Mouse (Mus musculus) frontal cortex, postnatal 36 days (tissue): ENCODE measurements around the gene Mpv17l.
"Not testable (repeated sequence)": the region's sequence is repeated elsewhere in the genome, so short reads cannot be mapped to it uniquely, and the experiment has no call there.

Source experiments
- DNase-seq, 2 experiments: peaks; one replicate each; pipeline ENCODE4 v3.0.0; 2022; ENCODE audit warnings: low spot score in 2 of 2

Gene Mpv17l

GRCm38 (mm10) chr16:13902888-13903483 is at the start of gene Mpv17l, which contains the start of gene Pdxdc1:
Gene Mpv17l (plus strand): TSS chr16:13903161.
Gene Pdxdc1 (minus strand): TSS chr16:13903131.
- DNase-seq: peak; percentile 99

- DNase-seq: no peak
Measured at GRCm38 (mm10) chr16:13853886-13854285, 49.1 kb upstream of the Mpv17l start.

GRCm38 (mm10) chr16:13866076-13866475 is 36.9 kb upstream of the Mpv17l start:
- DNase-seq: no peak

- no peak for DNase-seq
Measured at GRCm38 (mm10) chr16:13866616-13867015, 36.3 kb upstream of the Mpv17l start.

- DNase-seq: peak in 1 of 2 experiments; percentile 5
Measured at GRCm38 (mm10) chr16:13867406-13867805, 35.6 kb upstream of the Mpv17l start.

GRCm38 (mm10) chr16:13867910-13868514 is 34.9 kb upstream of the Mpv17l start:
- no peak for DNase-seq

- DNase-seq: peak in 1 of 2 experiments; percentile 12
Measured at GRCm38 (mm10) chr16:13875483-13875882, 27.5 kb upstream of the Mpv17l start.

- DNase-seq: no peak
Measured at GRCm38 (mm10) chr16:13883094-13883774, 19.7 kb upstream of the Mpv17l start.

- DNase-seq: no peak
Measured at GRCm38 (mm10) chr16:13890449-13890848, 12.5 kb upstream of the Mpv17l start.

GRCm38 (mm10) chr16:13892850-13893249 is 10.1 kb upstream of the Mpv17l start:
- no peak for DNase-seq

GRCm38 (mm10) chr16:13894097-13894496 is 8.9 kb upstream of the Mpv17l start:
- DNase-seq: no peak

- no peak for DNase-seq
Measured at GRCm38 (mm10) chr16:13895740-13896139, 7.2 kb upstream of the Mpv17l start.

- DNase-seq: no peak
Measured at GRCm38 (mm10) chr16:13896357-13896756, 6.6 kb upstream of the Mpv17l start.

GRCm38 (mm10) chr16:13898981-13899380 is 4.0 kb upstream of the Mpv17l start:
- DNase-seq: no peak

GRCm38 (mm10) chr16:13902397-13902831 is 547 bp upstream of the Mpv17l start:
- no peak for DNase-seq

- no peak for DNase-seq
Measured at GRCm38 (mm10) chr16:13903488-13903887, 527 bp downstream of the Mpv17l start.

GRCm38 (mm10) chr16:13907297-13907696 is 4.3 kb downstream of the Mpv17l start:
- DNase-seq: no peak

GRCm38 (mm10) chr16:13920093-13920492 is 17.1 kb downstream of the Mpv17l start:
- DNase-seq: no peak

- DNase-seq: no peak
Measured at GRCm38 (mm10) chr16:13921063-13921462, 18.1 kb downstream of the Mpv17l start.

GRCm38 (mm10) chr16:13921781-13922180 is 18.8 kb downstream of the Mpv17l start:
- DNase-seq: no peak

GRCm38 (mm10) chr16:13922499-13922898 is 19.5 kb downstream of the Mpv17l start:
- not testable (repeated sequence) for DNase-seq

GRCm38 (mm10) chr16:13922966-13923365 is 20.0 kb downstream of the Mpv17l start:
- DNase-seq: not testable (repeated sequence)
